Mouse (Mus musculus) limb, embryonic 10.5 days (tissue): ENCODE data around the gene Wdr73. TPM values are rescaled to one million over a fixed set of nuclear protein-coding genes. Genes with fewer than 3 reads are reported as not detected.
A peak's percentile ranks its signal among the peaks of the same experiment; 100 is the strongest.

Experiments
- DNase-seq: peaks from one replicate; pipeline ENCODE4 v3.0.0-alpha.2; 2017; ENCODE audit warnings: low spot score
- H3K27ac ChIP-seq: fragments of 300-500 bp; sonication (generic); 2 replicates; pipeline ENCODE4 v1.5.1; 2016; ENCODE audit warnings: mild to moderate bottlenecking
- H3K27me3 ChIP-seq: fragments of 300-500 bp; sonication (generic); 2 replicates; pipeline ENCODE4 v1.6.1; 2016; ENCODE audit warnings: low read depth, mild to moderate bottlenecking; ENCODE audit not compliant: poor library complexity, severe bottlenecking
- H3K36me3 ChIP-seq: fragments of 300-500 bp; sonication (generic); 2 replicates; pipeline ENCODE4 v1.6.1; 2016; ENCODE audit warnings: mild to moderate bottlenecking, moderate library complexity
- H3K4me1 ChIP-seq: fragments of 300-500 bp; sonication (generic); 2 replicates; pipeline ENCODE4 v1.6.1; 2016
- H3K4me3 ChIP-seq: fragments of 300-500 bp; sonication (generic); 2 replicates; pipeline ENCODE4 v1.5.1; 2016; ENCODE audit warnings: mild to moderate bottlenecking, moderate library complexity
- H3K9me3 ChIP-seq: fragments of 300-500 bp; sonication (generic); replicated peaks from 2 replicates; pipeline ENCODE4 v1.6.1; 2016; ENCODE audit warnings: mild to moderate bottlenecking
- WGBS: fragments of 180-500 bp; shearing (Covaris S2); methylation state at CpG from one replicate; pipeline ENCODE4 v1.1.7; 2016; 5-methylcytosine and 5-hydroxymethylcytosine counted together
- polyA plus RNA-seq: library from polyadenylated mRNA; unstranded; fragments of >200 nt; fragmentation: Nextera tagmentation; extraction: Ambion mirVana; gene quantifications from 2 replicates; pipeline ENCODE4 v1.2.1, GENCODE M21; 2016

Wdr73 gene
- polyA plus RNA-seq, 1 experiment from 2014 or later, result 49.5 TPM

- no peaks in the 10 kb centered on the region for H3K4me1 ChIP-seq
- H3K27ac ChIP-seq, result no peak overlapping the region
- DNase-seq, result no peak
- no peaks in the 10 kb centered on the region for H3K9me3 ChIP-seq
- 84% methylated on average over 8 of the region's 8 CpGs for WGBS
- peaks cover 98% of the 10 kb centered on the region for H3K36me3 ChIP-seq
- no peaks in the 10 kb centered on the region for H3K27me3 ChIP-seq
- no peak overlapping the region for H3K4me3 ChIP-seq
These were observed 11.4 kb upstream of the Wdr73 start for GRCm38 (mm10) chr7:80912496-80912895.

GRCm38 (mm10) chr7:80911053-80911452 is 10.0 kb upstream of the Wdr73 start:
- 85% methylated on average over 7 of the region's 7 CpGs for WGBS
- H3K36me3 ChIP-seq, result peaks cover 98% of the 10 kb centered on the region
- DNase-seq, result peak; percentile 37

GRCm38 (mm10) chr7:80904921-80905515 is 3.9 kb upstream of the Wdr73 start, which contains the start of gene Nmb:
Gene Nmb, minus strand, starts transcription at chr7:80905076.
- Histone ChIP-seq H3K36me3 (peaks cover 49% of the 10 kb centered on the region), H3K27me3 (no peaks in the 10 kb centered on the region), H3K9me3 (no peaks in the 10 kb centered on the region), H3K4me1 (peaks cover 35% of the 10 kb centered on the region), H3K4me3 (peak within 1 kb of the TSS; percentile 66), H3K27ac (peak within 1 kb of the TSS; percentile 79)
- WGBS, result 4% methylated on average over 19 of the region's 19 CpGs
- peak; percentile 73 for DNase-seq

More at GRCm38 (mm10) chr7:80911053-80911452, 10.0 kb upstream of the Wdr73 start:
- H3K27ac ChIP-seq, result no peak overlapping the region
- no peaks in the 10 kb centered on the region for H3K9me3 ChIP-seq
- no peaks in the 10 kb centered on the region for H3K4me1 ChIP-seq
- H3K27me3 ChIP-seq, result no peaks in the 10 kb centered on the region
- no peak overlapping the region for H3K4me3 ChIP-seq

GRCm38 (mm10) chr7:80903625-80904422 is 2.8 kb upstream of the Wdr73 start:
- Histone ChIP-seq H3K4me1 (peaks cover 40% of the 10 kb centered on the region), H3K9me3 (no peaks in the 10 kb centered on the region), H3K36me3 (peaks cover 45% of the 10 kb centered on the region), H3K4me3 (peak overlapping the region; percentile 66), H3K27ac (no peak overlapping the region), H3K27me3 (no peaks in the 10 kb centered on the region)
- DNase-seq, result no peak
- WGBS, result 89% methylated on average over 11 of the region's 11 CpGs

- Histone ChIP-seq H3K27ac (peak overlapping the region; percentile 89), H3K4me3 (peak overlapping the region; percentile 87)
These were observed 639 bp upstream of the Wdr73 start for GRCm38 (mm10) chr7:80901541-80902274.

GRCm38 (mm10) chr7:80897721-80898120 is 3.3 kb downstream of the Wdr73 start:
- H3K9me3 ChIP-seq, result no peaks in the 10 kb centered on the region
- peaks cover 69% of the 10 kb centered on the region for H3K36me3 ChIP-seq
- 90% methylated on average over 4 of the region's 4 CpGs for WGBS
- DNase-seq, result no peak
- H3K4me1 ChIP-seq, result peaks cover 20% of the 10 kb centered on the region
- H3K27ac ChIP-seq, result no peak overlapping the region
- no peak overlapping the region for H3K4me3 ChIP-seq
- H3K27me3 ChIP-seq, result no peaks in the 10 kb centered on the region

More at GRCm38 (mm10) chr7:80901541-80902274, 639 bp upstream of the Wdr73 start:
- peak; percentile 37 for DNase-seq
- WGBS, result 37% methylated on average over 15 of the region's 15 CpGs
- Histone ChIP-seq H3K36me3 (peaks cover 45% of the 10 kb centered on the region), H3K4me1 (peaks cover 40% of the 10 kb centered on the region), H3K9me3 (no peaks in the 10 kb centered on the region), H3K27me3 (no peaks in the 10 kb centered on the region)

GRCm38 (mm10) chr7:80897134-80897533 is 3.9 kb downstream of the Wdr73 start:
- Histone ChIP-seq H3K36me3 (peaks cover 75% of the 10 kb centered on the region), H3K4me3 (no peak overlapping the region), H3K4me1 (peaks cover 18% of the 10 kb centered on the region), H3K9me3 (no peaks in the 10 kb centered on the region), H3K27me3 (no peaks in the 10 kb centered on the region), H3K27ac (no peak overlapping the region)
- DNase-seq, result no peak
- 87% methylated on average over 7 of the region's 7 CpGs for WGBS

- Histone ChIP-seq H3K27me3 (no peaks in the 10 kb centered on the region), H3K27ac (no peak overlapping the region), H3K4me3 (no peak overlapping the region), H3K9me3 (no peaks in the 10 kb centered on the region), H3K4me1 (peaks cover 5% of the 10 kb centered on the region), H3K36me3 (peaks cover 96% of the 10 kb centered on the region)
- WGBS, result 94% methylated on average over 14 of the region's 14 CpGs
- no peak for DNase-seq
These were observed 6.1 kb downstream of the Wdr73 start for GRCm38 (mm10) chr7:80894815-80895519.

GRCm38 (mm10) chr7:80894196-80894595 is 6.9 kb downstream of the Wdr73 start:
- H3K4me3 ChIP-seq, result no peak overlapping the region
- peaks cover 6% of the 10 kb centered on the region for H3K4me1 ChIP-seq
- no peaks in the 10 kb centered on the region for H3K27me3 ChIP-seq
- no peak overlapping the region for H3K27ac ChIP-seq
- no peaks in the 10 kb centered on the region for H3K9me3 ChIP-seq
- peaks cover 96% of the 10 kb centered on the region for H3K36me3 ChIP-seq
- DNase-seq, result no peak
- WGBS, result 91% methylated on average over 7 of the region's 7 CpGs

- no peaks in the 10 kb centered on the region for H3K27me3 ChIP-seq
- peaks cover 96% of the 10 kb centered on the region for H3K36me3 ChIP-seq
- H3K4me3 ChIP-seq, result no peak overlapping the region
- no peaks in the 10 kb centered on the region for H3K9me3 ChIP-seq
- peaks cover 10% of the 10 kb centered on the region for H3K4me1 ChIP-seq
- no peak for DNase-seq
- 86% methylated on average over 6 of the region's 6 CpGs for WGBS
- no peak overlapping the region for H3K27ac ChIP-seq
These were observed 7.3 kb downstream of the Wdr73 start for GRCm38 (mm10) chr7:80893753-80894129.

GRCm38 (mm10) chr7:80893086-80893752 is 7.8 kb downstream of the Wdr73 start:
- H3K36me3 ChIP-seq, result peaks cover 95% of the 10 kb centered on the region
- WGBS, result 96% methylated on average over 15 of the region's 15 CpGs

GRCm38 (mm10) chr7:80889841-80890241 is 11.2 kb downstream of the Wdr73 start:
- Histone ChIP-seq H3K9me3 (no peaks in the 10 kb centered on the region), H3K4me1 (peaks cover 13% of the 10 kb centered on the region), H3K36me3 (peaks cover 62% of the 10 kb centered on the region), H3K27me3 (no peaks in the 10 kb centered on the region), H3K27ac (peak overlapping the region; percentile 79), H3K4me3 (no peak overlapping the region)
- 83% methylated on average over 13 of the region's 13 CpGs for WGBS
- DNase-seq, result no peak

More at GRCm38 (mm10) chr7:80893086-80893752, 7.8 kb downstream of the Wdr73 start:
- H3K4me3 ChIP-seq, result no peak overlapping the region
- H3K9me3 ChIP-seq, result no peaks in the 10 kb centered on the region
- no peak for DNase-seq
- peaks cover 13% of the 10 kb centered on the region for H3K4me1 ChIP-seq
- H3K27ac ChIP-seq, result no peak overlapping the region
- H3K27me3 ChIP-seq, result no peaks in the 10 kb centered on the region
